Mouse (Mus musculus) frontal cortex, postnatal 36 days (tissue): ENCODE data around the gene 4932438H23Rik.

Source experiments
- DNase-seq, 2 experiments: peaks; one replicate each; pipeline ENCODE4 v3.0.0; 2022; ENCODE audit warnings: low spot score in 2 of 2

Gene 4932438H23Rik

GRCm38 (mm10) chr16:91057261-91057660 is 37.7 kb downstream of the 4932438H23Rik start:
- no peak for DNase-seq

GRCm38 (mm10) chr16:91056043-91056821 is 38.7 kb downstream of the 4932438H23Rik start:
- peak; percentile 59 to 61 for DNase-seq

GRCm38 (mm10) chr16:91055150-91055549 is 39.8 kb downstream of the 4932438H23Rik start:
- no peak for DNase-seq

GRCm38 (mm10) chr16:91053599-91053998 is 41.3 kb downstream of the 4932438H23Rik start:
- DNase-seq: no peak

- no peak for DNase-seq
These were observed 49.4 kb downstream of the 4932438H23Rik start for GRCm38 (mm10) chr16:91045511-91045910.

GRCm38 (mm10) chr16:91044270-91045182 is 50.4 kb downstream of the 4932438H23Rik start, which contains the start of gene Paxbp1:
Paxbp1 (minus strand) TSS chr16:91044543.
- peak; percentile 99 for DNase-seq

GRCm38 (mm10) chr16:91043461-91044248 is 51.3 kb downstream of the 4932438H23Rik start:
- peak; percentile 45 to 50 for DNase-seq

GRCm38 (mm10) chr16:91042640-91043039 is 52.3 kb downstream of the 4932438H23Rik start:
- DNase-seq: no peak

GRCm38 (mm10) chr16:91035866-91036265 is 59.1 kb downstream of the 4932438H23Rik start:
- DNase-seq: no peak

- DNase-seq: no peak
These were observed 64.2 kb downstream of the 4932438H23Rik start for GRCm38 (mm10) chr16:91030751-91031150.

GRCm38 (mm10) chr16:91029901-91030300 is 65.0 kb downstream of the 4932438H23Rik start:
- DNase-seq: no peak

- no peak for DNase-seq
These were observed 65.7 kb downstream of the 4932438H23Rik start for GRCm38 (mm10) chr16:91029161-91029743.

- DNase-seq: no peak
These were observed 68.6 kb downstream of the 4932438H23Rik start for GRCm38 (mm10) chr16:91026290-91026689.

- DNase-seq: no peak
These were observed 71.5 kb downstream of the 4932438H23Rik start for GRCm38 (mm10) chr16:91023384-91023783.

GRCm38 (mm10) chr16:91020842-91021483 is 74.0 kb downstream of the 4932438H23Rik start:
- no peak for DNase-seq

GRCm38 (mm10) chr16:91019476-91019875 is 75.4 kb downstream of the 4932438H23Rik start:
- DNase-seq: no peak

GRCm38 (mm10) chr16:91015761-91016160 is 79.2 kb downstream of the 4932438H23Rik start:
- DNase-seq: no peak

GRCm38 (mm10) chr16:91011847-91012246 is 83.1 kb downstream of the 4932438H23Rik start:
- no peak for DNase-seq

GRCm38 (mm10) chr16:91011021-91011683 is 83.8 kb downstream of the 4932438H23Rik start, which contains the start of gene Synj1:
Synj1 (minus strand) TSS chr16:91011308.
- DNase-seq: peak; percentile 92 to 93

GRCm38 (mm10) chr16:91010581-91011020 is 84.3 kb downstream of the 4932438H23Rik start:
- DNase-seq: peak in 1 of 2 experiments; percentile 42
